Mouse (Mus musculus) inflammation-experienced regulatory T-cells, adult 6 months (primary cell): ENCODE results near the gene AC109138.7. TPM values are rescaled to one million over a fixed set of nuclear protein-coding genes. Genes with fewer than 3 reads are reported as not detected.
A peak's percentile ranks its signal among the peaks of the same experiment; 100 is the strongest.

ENCODE experiments used
- ATAC-seq: one replicate; pipeline ENCODE4 v1.8.0; 2017
- polyA plus RNA-seq, 3 experiments: library from polyadenylated mRNA; unstranded; fragments of 100-300 nt; shearing (Covaris generic); gene quantifications; one replicate each; pipeline ENCODE4 v1.2.1; 2017

AC109138.7 gene
- polyA plus RNA-seq, 3 experiments from 2014 or later = not detected

DNA sequence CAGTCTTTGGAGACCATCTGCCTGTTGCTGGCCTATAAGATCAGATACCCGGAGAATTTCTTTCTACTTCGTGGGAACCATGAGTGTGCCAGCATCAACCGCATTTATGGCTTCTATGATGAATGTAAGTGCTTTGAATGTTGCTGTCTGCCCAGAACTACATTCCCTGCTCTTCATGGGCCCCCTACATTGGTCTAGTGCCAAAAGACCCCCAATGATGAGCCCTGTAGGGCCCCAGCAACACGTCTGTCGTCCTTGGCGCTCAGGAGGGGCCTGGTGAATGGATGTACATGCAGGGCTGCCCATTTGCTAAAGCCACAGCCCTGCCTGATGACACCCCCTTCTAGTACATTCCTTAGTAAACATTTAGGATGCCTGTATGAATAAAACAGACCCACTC, 21.0 kb upstream of the AC109138.7 start:
- ATAC-seq = no peak

DNA sequence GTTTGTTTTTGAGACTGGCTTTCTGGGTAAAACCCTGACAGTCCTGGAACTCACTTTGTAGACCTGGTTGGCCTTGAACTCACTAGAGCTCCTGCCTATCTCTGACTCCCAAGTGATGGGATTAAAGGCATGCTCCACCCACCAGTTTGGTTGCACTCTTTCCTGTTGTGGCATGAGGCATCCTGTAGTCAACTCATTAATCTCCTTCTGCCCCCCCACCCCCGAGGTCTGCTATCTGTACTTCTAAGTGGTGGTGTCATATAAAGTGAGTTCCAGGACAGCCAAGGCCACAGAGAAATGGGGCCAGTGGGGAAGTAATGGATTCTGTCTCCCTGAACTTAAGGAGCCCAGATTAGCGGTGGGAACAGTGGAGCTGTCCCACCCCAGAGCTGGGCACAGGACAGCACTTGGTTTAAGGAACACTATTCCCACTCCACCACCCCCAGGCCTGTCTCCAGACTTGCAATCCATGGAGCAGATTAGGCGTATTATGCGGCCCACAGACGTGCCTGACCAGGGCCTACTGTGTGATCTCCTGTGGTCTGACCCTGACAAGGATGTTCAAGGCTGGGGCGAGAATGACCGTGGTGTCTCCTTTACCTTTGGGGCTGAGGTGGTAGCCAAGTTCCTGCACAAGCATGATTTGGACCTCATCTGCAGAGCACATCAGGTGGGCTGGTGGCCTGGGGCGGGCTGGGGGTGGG, 20.0 kb upstream of the AC109138.7 start:
- no peak for ATAC-seq

DNA sequence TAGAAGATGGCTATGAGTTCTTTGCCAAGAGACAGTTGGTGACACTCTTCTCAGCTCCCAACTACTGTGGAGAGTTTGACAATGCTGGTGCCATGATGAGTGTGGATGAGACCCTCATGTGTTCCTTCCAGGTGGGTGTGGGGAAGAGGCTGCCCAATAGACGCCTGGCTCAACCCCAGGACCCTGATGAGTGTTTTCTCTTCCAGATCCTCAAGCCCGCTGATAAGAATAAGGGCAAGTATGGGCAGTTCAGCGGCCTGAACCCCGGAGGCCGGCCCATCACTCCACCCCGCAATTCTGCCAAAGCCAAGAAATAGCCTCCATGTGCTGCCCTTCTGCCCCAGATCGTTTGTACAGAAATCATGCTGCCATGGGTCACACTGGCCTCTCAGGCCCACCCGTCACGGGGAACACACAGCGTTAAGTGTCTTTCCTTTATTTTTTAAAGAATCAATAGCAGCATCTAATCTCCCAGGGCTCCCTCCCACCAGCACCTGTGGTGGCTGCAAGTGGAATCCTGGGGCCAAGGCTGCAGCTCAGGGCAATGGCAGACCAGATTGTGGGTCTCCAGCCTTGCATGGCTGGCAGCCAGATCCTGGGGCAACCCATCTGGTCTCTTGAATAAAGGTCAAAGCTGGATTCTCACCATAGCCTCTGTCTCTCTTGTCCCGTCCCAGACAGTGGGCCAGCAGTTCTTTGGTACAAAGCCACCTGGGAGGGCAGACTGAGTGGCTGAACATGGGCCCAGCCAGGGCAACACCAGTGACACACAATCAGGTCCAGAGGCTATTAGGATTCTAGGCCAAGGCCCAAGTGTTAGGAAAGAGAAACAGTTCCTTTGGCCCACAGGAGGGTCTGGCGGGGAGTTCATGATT, 19.1 kb upstream of the AC109138.7 start:
- ATAC-seq = no peak

DNA sequence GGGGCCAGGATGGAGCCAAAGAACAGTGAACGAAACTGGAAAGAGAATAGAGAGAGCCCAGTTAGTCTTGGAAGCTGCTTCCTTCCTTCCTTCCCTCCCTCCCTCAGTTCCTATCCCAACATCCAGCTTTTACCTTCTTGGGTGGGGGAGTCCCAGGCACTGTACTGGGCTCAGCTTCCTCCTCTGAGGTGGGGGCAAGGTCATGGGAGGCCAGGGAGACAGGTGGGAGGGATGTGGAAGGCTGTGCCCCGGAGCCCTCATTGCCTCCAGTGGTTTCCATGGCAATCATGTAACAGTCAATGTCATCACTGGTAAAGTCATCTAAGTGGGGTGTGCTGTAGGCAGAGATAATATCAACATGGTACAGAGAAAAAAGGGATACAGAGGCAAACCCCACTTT, 18.1 kb upstream of the AC109138.7 start:
- no peak for ATAC-seq

DNA sequence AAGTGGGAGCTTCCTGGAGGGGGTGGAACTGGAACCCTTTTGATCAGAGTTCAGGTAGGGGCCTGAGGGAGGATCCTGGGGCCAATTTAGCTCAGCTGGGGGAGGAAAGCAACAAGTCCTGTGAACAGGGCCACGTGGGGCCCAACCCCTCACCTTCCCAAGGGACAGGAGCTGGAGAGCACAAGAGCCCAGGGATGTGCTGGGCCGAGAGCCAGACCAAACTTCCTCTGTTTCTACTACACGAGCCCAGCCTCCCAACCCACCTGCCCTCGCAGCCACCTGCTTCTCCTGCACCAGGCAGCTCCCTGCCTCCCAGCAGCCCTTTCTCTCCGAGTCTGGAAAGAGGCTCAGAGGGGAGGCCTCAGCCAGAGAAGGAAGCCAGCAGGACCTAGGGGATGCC, 17.6 kb upstream of the AC109138.7 start:
- ATAC-seq = no peak

DNA sequence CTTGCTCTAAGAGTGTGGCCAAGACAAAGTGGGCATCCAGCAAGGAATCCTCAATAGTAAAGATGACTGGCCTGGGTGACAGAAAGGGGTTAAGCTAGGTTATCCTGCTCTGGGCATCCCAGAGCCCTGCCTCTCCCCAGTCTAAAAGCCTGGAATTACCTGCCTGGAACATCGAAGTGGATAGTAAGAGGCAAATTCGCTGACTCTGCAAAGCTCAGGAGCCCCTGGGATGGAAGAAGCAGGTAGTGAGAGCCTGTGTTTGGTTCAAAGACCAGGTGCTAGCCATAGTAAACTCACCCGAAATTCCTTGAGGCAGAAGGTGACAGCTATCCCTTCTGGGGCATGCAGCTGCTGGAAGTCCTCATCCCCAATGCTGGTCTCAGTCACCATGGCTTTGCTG, 17.0 kb upstream of the AC109138.7 start:
- no peak for ATAC-seq

DNA sequence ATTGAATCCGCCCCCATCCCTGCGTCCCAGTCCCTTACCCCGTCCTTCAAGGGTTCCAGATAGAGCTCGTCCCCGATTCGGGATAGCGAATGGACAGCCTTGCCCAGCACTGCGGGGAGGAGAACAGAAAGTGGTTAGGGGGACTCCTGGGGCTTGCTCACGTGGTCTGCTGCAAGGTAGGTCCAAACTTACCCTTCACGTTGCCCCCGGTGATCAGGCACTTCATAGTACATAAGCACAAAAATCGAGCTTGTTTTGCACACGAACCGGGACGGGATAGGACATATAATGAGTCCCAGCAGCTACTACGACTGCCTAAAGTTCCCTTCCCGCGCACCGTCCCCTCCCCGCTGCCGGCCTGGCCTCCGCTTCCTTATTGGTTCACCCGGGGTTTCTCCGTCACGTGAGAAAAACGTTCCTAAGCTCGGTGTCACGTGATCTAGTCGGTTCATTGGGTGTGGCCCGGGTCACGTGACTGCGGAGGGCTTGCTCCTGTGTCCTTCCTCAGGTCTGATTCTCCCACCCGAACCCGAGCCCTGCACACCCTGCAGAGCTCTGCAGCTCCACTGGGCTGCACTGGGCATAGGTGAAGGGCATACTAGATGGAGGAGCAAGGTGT, 12.8 kb upstream of the AC109138.7 start, which contains the start of gene Rad9a:
Gene Rad9a, minus strand, starts transcription at position 372 of the 619 bp plus-strand sequence.
- peak; percentile 73 for ATAC-seq

DNA sequence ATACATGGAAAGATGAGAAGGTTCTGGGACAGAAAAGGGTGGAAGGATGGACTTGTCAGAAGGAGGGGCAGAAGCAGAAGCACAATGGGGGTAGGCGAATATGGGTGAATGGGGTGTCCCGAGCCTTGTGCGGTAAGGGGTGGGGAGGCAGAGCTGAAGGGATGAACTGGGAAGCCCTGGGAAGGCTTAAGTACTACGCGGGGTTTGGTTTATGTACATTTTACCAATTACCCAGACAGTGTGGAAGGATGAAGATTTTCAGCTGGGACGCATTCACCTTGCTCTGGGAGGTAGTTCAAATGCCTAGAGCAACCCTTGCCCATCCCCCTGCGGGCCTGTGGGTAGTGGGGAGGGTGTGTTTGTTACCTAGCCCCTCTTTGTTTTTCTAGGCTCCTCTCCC, 12.0 kb upstream of the AC109138.7 start:
- ATAC-seq = no peak

DNA sequence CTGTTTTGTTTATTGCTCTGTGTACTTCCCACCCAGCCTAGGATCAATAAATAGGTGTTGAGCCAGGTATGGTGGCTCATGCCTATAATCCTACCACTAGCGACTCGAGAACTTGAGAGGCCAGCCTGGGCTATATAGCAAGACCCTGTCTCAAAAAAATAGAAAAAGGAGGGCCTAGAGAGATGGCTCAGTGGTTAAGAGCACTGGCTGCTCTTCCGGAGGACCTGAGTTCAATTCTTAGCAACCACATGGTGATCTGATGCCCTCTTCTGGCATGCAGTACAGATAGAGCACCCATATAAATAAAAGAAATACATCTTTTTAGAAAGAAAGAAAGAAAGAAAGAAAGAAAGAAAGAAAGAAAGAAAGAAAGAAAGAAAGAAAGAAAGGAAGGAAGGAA, 11.0 kb upstream of the AC109138.7 start:
- ATAC-seq = peak; percentile 12

DNA sequence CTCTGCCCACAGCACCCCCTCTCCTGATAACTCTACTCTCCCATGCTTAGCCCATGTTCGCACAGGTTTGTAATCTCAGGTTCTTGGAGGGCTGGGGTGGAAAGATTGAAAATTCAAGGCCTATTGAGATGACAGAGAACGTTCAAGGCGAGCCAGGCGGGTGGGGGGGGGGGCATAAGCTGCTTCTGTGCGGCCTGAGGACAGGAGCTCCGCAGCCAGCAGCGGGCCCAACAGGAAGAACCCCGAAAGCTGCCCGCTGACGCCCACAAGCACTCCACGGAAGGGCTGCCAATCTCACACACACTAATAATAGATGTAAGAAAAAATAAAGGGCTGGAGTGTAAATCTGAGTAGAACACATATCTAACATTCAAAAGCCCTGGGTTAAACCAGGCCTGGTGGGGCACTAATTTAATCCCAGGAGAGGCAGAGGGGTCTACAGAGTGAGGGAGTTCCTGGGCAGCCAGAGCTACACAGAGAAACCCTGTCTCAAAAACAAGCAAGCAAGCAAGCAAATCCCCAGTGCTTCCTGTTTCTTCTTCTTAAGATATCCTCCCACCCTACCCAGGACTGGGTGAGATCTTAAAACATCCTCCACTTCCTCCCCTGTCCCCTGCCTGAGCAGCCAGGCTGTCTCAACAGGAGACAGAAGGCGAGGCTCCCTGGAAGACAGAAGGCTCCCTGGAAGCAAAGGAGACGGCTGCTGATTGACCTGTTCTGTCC, 10.4 kb upstream of the AC109138.7 start:
- peak; percentile 67 for ATAC-seq

DNA sequence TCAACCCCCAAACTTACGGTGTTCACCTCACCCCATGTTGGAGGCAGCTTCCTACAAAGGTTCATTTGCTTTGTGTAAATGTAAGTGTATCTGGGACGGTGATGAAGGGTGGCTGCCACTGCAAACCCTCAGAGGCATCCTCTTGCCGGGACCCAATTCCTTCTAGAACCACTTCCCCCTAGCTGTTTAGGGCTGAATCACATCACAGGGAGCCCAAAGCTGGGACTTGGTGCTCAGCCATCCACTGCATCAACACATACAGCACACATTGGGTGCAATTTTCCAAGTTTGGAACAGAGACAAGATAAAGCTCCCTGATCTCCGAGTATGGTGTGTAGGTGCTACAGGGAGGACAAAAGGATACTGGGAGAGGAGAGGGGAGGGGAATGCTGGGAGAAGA, 9.3 kb upstream of the AC109138.7 start:
- ATAC-seq = no peak

DNA sequence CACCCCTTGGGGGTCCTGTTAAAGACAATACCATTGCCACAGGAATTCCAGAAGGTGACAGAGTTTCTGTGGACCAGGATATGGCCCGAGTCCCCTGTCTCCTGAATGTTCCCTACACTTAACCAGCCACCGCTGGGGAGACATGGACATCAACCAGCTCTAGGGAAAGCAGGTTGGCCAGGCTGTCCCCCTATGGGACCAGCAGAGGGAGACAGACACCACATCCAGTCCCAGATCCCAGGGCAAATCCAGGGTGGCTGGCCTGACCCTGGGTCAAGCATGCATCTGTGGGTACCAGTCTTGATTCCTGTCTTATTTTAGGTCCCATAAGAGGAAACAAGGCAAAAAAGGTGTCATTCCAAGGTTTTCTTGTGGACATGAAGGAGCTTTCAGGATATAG, 7.2 kb upstream of the AC109138.7 start:
- ATAC-seq = peak; percentile 36

DNA sequence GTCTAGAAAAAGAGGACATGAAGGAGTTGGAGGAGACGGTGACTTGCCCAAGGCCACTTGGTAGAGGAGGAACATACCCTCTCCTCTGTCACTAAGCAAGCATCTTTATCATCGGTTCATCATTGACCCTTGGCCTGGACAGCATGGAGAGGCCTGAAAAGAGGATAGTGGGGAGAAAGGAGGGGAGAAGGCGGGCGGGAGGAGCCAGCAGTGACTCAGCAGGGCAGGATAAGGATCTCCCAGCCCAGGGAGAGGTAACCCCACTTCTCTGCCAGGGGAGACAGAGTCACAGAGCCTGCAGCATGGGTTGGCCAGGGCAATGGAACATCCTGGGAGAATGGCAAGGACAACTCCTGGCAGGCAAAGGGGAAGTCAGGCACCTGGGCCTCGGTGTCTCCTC, 5.6 kb upstream of the AC109138.7 start:
- no peak for ATAC-seq

DNA sequence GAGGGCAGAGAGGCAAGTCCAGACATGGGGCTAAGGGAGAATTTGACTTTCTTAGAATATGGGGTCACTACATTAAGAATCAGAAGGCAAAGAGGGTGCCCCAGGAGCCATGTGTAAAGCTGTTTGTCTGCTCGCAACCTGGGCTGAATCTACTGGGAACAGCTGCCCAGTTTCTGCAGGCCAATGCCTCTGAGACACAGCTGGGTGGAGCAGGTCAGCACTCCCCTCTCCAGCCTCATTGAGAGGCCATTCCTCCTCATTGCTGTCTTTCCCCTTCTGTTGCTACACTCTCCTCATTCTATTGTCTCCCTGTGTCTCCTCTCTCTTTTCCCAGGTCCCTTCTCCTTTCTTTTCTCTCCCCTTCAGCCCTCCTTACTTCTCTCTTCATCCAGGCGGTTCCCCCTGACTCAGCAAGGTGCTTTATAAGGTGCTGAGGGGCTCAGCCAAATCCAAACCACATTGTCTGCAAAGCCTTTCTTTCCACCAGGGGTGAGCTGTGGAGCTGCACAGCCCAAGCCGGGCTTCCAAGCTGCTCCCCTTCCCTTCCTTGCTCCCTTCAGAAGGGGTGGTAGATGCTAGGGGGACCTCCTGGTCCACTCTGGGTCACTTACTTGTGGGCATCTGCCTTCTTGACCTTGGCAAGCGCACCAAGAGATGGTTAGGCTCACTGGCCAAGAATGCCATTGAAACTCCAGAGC, 2.1 kb upstream of the AC109138.7 start:
- ATAC-seq = no peak

DNA sequence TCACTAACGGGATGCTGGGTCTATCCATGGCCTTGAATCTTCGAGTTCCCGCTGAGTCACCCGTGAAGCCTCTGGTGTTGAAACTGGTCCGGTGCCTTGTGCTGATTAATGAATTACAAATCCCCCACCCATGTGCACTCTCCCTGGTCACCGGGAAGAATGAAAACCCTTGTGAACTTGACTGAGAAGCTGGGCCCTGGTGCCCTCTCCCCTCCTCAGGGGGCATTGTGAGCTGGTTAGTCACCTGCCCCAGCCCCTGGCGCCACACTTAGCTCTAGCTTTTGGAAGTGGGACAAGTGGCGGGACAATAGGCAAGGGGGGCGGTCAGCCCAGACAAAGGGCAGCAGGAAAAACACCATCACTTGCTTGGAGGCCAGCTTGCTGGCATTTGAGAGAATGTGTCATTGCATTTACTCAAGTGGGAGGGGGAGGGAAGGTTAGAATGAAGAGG, 608 bp upstream of the AC109138.7 start:
- ATAC-seq = no peak

DNA sequence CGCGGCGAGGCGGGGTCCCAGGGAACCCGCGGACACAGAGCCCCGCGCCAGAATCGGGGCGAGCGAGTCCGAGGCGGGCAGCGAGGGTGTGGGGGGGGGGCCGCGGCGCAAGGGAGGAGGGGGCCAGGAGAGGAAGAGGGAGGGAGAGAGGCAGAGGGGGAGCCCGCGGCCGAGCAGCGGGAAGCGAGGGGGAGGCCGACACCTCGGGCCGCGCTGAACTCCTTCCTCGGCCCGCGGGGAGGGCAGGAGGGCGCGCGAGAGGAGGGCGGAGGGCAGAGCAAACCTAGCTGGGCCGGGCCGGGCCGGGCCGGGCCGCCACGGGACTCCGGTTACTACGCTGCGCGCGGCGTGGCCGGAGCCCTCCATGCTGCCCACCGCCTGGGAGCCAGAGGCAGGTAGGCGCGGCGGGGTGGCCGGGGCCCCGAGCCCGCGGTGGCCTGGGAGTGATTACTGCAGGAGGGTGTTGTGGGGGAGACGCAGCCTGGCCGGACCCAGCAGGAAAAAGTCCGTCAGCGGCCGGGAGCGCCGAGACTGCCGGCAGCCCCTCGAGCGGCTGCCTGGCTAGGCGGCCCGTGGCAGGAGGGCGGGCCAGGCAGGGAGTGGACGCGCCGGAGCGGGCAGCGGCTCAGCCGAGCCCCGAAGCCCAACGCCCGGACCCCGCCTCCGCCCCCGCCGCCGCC, 754 bp downstream of the AC109138.7 start:
- ATAC-seq = peak; percentile 26

DNA sequence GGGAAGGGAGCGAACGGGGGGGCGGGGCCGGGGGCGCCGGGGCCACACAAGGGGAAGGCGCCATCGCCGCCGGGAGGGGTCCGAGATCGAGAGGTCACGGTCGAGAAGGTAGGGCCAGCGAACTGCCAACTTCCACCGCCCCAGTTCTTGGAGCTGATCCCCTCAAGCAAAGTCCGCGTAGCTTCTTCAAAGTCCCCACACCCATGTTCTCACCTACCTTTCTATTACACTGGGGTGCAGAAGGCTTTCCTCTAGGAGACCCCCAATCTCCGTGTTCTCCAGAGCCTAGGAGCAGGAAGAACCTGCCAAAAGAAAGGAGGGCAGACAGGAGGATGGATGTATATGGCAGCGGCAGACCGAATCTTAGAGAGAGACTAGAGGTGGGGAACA, 1.3 kb downstream of the AC109138.7 start:
- ATAC-seq = no peak

DNA sequence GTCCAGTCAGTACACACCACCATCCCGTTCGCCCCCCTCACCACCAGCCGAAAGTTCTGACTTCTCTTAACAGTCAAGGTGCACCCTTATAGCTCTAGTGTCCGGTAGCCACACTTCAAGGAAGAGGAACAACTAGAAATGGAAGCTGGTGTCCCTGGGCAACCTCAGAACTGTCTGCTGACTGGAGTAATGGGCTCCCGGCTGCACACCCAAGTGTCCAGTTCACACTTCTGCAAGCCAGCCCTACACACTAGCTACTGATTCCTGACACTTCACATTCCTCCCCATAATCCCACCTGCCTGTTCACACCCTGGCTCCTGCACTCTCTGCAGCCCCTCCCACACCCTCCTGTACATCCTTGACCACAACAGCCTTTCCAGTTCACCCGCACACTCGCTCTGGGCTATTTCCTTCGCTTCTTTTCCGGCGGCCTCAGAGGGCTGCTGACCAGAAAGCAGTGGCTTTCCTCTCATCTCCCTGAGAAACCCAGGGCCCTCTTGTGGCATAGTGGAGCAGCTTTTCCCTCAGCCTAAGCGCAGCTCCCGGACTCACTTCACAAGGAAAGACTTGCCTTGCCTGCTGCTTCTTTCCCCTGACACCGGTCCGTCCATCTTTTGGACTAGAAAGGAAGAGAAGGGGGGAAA, 2.0 kb downstream of the AC109138.7 start:
- ATAC-seq = no peak

DNA sequence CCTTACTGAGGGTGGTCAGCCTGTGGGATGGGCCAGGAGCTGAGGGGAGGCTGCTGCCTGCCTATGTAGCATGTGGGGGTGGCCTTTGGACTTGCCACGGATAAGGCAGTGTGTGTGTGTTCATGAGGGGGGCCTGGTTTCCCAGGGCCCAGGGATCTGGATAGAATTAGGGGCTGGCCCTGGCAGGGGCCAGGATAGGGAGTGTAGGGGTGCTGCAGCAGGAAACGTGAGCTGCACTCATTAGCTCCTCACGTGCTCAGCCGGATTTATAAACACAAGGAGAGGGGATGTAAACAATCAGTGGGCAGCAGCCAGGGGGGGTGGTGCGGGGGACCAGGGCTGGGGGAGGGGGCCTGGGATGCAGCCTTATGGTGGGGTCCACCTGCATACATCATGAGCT, 3.0 kb downstream of the AC109138.7 start:
- no peak for ATAC-seq

DNA sequence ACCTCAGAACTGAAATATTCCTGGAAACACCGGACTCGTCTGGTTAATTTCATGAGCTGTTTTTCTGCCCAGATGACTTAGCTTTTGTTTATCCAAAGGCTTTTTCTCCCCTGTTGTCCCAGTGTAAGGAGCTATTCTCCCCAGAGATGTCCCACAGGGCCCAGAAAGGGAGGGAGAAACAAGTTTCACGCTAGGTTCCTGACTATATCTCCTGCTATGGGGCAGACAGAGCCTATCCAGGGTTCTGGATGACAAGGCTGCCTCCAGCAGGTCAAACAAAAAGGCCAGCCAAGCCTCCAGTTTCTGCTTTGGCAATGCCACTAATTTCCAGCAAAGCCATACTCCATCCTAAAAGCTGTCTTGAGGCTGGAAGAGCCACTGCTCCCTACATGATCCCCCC, 3.7 kb downstream of the AC109138.7 start:
- ATAC-seq = no peak

DNA sequence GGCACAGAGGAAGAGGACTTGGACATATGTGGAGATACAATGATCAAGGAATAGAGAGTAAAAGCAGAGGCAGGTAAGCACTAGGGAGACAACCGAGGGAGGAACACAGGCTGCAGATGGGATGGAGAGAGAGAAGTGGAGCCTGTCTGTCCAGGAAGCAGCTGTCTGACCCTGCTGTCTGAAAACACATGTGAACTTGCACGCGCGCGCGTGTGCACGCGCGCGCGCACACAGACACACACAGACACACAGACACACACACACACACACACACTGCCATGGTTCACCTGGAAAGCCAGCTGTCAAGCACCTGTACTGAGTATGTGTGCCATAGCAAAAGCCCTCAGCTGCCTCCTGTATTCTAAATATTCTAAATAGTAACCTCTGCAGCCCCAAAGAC, 4.1 kb downstream of the AC109138.7 start:
- ATAC-seq = no peak
